Mouse (Mus musculus) kidney, postnatal 0 days (tissue): ENCODE data around the gene Cdc42bpa. TPM values are rescaled to one million over a fixed set of nuclear protein-coding genes. Genes with fewer than 3 reads are reported as not detected.

Experiments used
- ATAC-seq: fragments of 200-750 bp; cut with Nextera tagmentation; replicated peaks from 2 replicates; pipeline ENCODE4 v1.8.0; 2017; ENCODE audit warnings: low read depth, moderate number of reproducible peaks, moderate TSS enrichment, moderate library complexity; ENCODE audit not compliant: low FRiP score
- DNase-seq: peaks from one replicate; pipeline ENCODE4 v3.0.0-alpha.2; 2016; ENCODE audit warnings: low spot score
- H3K27ac ChIP-seq: fragments of 300-500 bp; sonication (generic); 2 replicates; pipeline ENCODE4 v1.5.1; 2014; ENCODE audit warnings: mild to moderate bottlenecking
- H3K27me3 ChIP-seq: fragments of 300-500 bp; sonication (generic); 2 replicates; pipeline ENCODE4 v1.6.1; 2014; ENCODE audit warnings: low read length, mixed read lengths; ENCODE audit not compliant: insufficient read depth
- H3K36me3 ChIP-seq: fragments of 300-500 bp; sonication (generic); 2 replicates; pipeline ENCODE4 v1.6.1; 2014; ENCODE audit warnings: low read length, mixed read lengths; ENCODE audit not compliant: insufficient read depth
- H3K4me1 ChIP-seq: fragments of 300-500 bp; sonication (generic); replicated peaks from 2 replicates; pipeline ENCODE4 v1.6.1; 2014; ENCODE audit warnings: antibody characterized with exemption, low read length, mixed read lengths; ENCODE audit not compliant: insufficient read depth
- H3K4me2 ChIP-seq: fragments of 300-500 bp; sonication (generic); 2 replicates; pipeline ENCODE4 v1.6.1; 2014; ENCODE audit warnings: mild to moderate bottlenecking, low read length, moderate library complexity, mixed read lengths
- H3K4me3 ChIP-seq: fragments of 300-500 bp; sonication (generic); replicated peaks from 2 replicates; pipeline ENCODE4 v1.5.1; 2014; ENCODE audit warnings: low read depth, low read length
- H3K9ac ChIP-seq: fragments of 300-500 bp; sonication (generic); 2 replicates; pipeline ENCODE4 v1.6.1; 2014; ENCODE audit warnings: low read depth, low read length
- H3K9me3 ChIP-seq: fragments of 300-500 bp; sonication (generic); replicated peaks from 2 replicates; pipeline ENCODE4 v1.6.1; 2016; ENCODE audit warnings: low read length, inconsistent platforms, mixed read lengths
- CTCF ChIP-seq: IDR thresholded peaks from 2 replicates; pipeline ENCODE4 v1.5.1; 2016; ENCODE audit warnings: antibody characterized with exemption, low read depth, mild to moderate bottlenecking, moderate library complexity
- WGBS: fragments of 180-500 bp; shearing (Covaris S2); extraction: QIAGEN DNeasy Blood & Tissue Kit; methylation state at CpG from one replicate; pipeline ENCODE4 v1.1.7; 2014; 5-methylcytosine and 5-hydroxymethylcytosine counted together
- polyA plus RNA-seq: library from polyadenylated mRNA; unstranded; fragments of >200 nt; fragmentation: Nextera tagmentation; extraction: Ambion mirVana; gene quantifications from 2 replicates; pipeline ENCODE4 v1.2.1, GENCODE M21; 2015

Gene Cdc42bpa
- polyA plus RNA-seq, 1 experiment from 2014 or later = 15.8 TPM

- Histone ChIP-seq H3K4me2 (peak overlapping the region; percentile 8; the same call in 1 of the 2 replicates), H3K27ac (peak overlapping the region; percentile 27), H3K36me3 (no peaks in the 10 kb centered on the region), H3K4me1 (no peaks in the 10 kb centered on the region), H3K9ac (no peak overlapping the region), H3K4me3 (no peak overlapping the region), H3K9me3 (no peaks in the 10 kb centered on the region), H3K27me3 (no peaks in the 10 kb centered on the region)
- DNase-seq = peak; percentile 29
- ATAC-seq = no peak
- WGBS = 52% methylated on average over 23 of the region's 23 CpGs
- TF ChIP-seq CTCF = no peak
Observed at GRCm38 (mm10) chr1:179940071-179940786, 20.0 kb upstream of the Cdc42bpa start.

- Histone ChIP-seq H3K4me2 (peak overlapping the region; percentile 8; the same call in 1 of the 2 replicates), H3K9ac (no peak overlapping the region), H3K4me3 (no peak overlapping the region), H3K4me1 (no peaks in the 10 kb centered on the region), H3K27me3 (no peaks in the 10 kb centered on the region), H3K27ac (0 out of 2 replicates have a peak overlapping the region, but pooled peaks have one; percentile 25), H3K9me3 (no peaks in the 10 kb centered on the region), H3K36me3 (no peaks in the 10 kb centered on the region)
- DNase-seq (peak; percentile 59), ATAC-seq (no peak)
- TF ChIP-seq CTCF = no peak
- 77% methylated on average over 14 of the region's 14 CpGs for WGBS
Observed at GRCm38 (mm10) chr1:179940787-179941352, 19.4 kb upstream of the Cdc42bpa start.

DNA sequence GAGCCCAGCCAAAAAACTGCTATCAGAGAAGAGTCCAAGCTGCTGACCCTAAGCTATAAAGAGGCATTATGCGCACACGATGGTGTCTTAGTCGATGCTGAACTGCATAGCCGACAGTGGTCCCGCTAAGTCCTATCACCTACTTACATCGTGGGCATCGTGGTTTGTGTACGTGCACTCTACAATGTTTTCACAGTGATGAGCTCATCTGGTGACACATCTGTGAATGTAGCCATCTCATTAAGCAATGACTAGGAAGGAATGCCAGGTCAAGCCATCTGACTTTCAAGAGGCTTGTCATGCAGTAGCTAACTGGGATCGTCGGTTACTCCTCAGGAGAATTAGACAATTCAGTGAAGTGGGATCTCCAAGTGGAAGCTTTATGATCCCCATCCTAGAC is 15.3 kb upstream of the Cdc42bpa start:
- no peaks in the 10 kb centered on the region for H3K27me3 ChIP-seq
- 89% methylated on average over 10 of the region's 10 CpGs for WGBS
- ATAC-seq (no peak), DNase-seq (no peak)
- no peak for TF ChIP-seq CTCF
- H3K4me3 ChIP-seq = no peak overlapping the region
- no peak overlapping the region for H3K4me2 ChIP-seq
- H3K9ac ChIP-seq = no peak overlapping the region
- H3K9me3 ChIP-seq = no peaks in the 10 kb centered on the region
- no peaks in the 10 kb centered on the region for H3K4me1 ChIP-seq
- H3K27ac ChIP-seq = no peak overlapping the region
- no peaks in the 10 kb centered on the region for H3K36me3 ChIP-seq

GRCm38 (mm10) chr1:179946616-179947015 is 13.7 kb upstream of the Cdc42bpa start:
- Histone ChIP-seq H3K36me3 (no peaks in the 10 kb centered on the region), H3K4me2 (no peak overlapping the region), H3K9me3 (no peaks in the 10 kb centered on the region), H3K4me3 (no peak overlapping the region), H3K4me1 (no peaks in the 10 kb centered on the region), H3K27ac (no peak overlapping the region), H3K27me3 (no peaks in the 10 kb centered on the region), H3K9ac (no peak overlapping the region)
- 44% methylated on average over 2 of the region's 2 CpGs for WGBS
- no peak for TF ChIP-seq CTCF
- no peak for DNase-seq
- ATAC-seq = no peak

DNA sequence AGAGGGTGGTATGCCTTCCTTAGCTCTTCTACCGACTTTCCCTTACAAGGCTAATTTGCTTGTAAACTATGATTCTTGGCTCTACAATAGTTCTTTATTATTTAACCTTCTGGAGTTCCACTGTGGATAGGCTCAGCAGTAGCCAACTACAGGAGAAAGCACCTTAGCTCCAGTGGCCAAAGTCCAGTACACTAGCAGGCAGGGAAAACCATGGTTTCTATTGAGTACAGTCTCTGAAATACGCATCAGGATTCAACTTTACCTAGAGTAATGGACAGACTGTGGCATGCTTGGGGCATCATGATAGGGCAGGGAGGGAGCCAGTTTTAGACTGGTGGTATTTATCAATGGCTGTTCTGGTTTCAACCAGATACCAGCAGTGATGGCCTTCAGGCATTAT is 12.6 kb upstream of the Cdc42bpa start:
- ATAC-seq (no peak), DNase-seq (no peak)
- Histone ChIP-seq H3K9me3 (no peaks in the 10 kb centered on the region), H3K4me3 (no peak overlapping the region), H3K27me3 (no peaks in the 10 kb centered on the region), H3K4me2 (no peak overlapping the region), H3K9ac (no peak overlapping the region), H3K4me1 (no peaks in the 10 kb centered on the region), H3K36me3 (no peaks in the 10 kb centered on the region), H3K27ac (no peak overlapping the region)
- WGBS = 90% methylated on average over 2 of the region's 2 CpGs
- no peak for TF ChIP-seq CTCF

DNA sequence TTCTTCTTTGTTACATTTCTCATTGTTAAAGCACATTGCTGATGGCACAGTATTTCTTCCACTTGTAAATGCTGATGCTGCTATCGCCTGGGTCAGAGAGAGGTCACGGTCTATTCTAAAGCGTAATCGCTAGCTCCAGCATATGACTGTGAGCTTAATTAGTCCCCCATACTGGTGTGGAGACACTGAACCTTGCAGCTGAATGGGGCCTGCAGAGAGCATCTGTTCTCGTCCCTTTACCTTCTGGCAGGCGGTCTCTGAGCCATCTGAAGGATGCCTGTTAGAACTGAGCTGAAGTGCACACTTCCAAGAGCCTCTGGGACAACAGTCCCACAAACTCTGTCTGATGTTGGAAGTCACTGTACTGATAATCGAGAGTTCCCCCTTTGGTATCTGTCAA is 8.7 kb upstream of the Cdc42bpa start:
- Histone ChIP-seq H3K4me2 (no peak overlapping the region), H3K9me3 (no peaks in the 10 kb centered on the region), H3K27me3 (no peaks in the 10 kb centered on the region), H3K36me3 (no peaks in the 10 kb centered on the region), H3K27ac (no peak overlapping the region), H3K9ac (no peak overlapping the region), H3K4me3 (no peak overlapping the region), H3K4me1 (no peaks in the 10 kb centered on the region)
- whole genome bisulfite sequencing = 72% methylated on average over 7 of the region's 7 CpGs
- no peak for TF ChIP-seq CTCF
- DNase-seq = no peak
- ATAC-seq = no peak

DNA sequence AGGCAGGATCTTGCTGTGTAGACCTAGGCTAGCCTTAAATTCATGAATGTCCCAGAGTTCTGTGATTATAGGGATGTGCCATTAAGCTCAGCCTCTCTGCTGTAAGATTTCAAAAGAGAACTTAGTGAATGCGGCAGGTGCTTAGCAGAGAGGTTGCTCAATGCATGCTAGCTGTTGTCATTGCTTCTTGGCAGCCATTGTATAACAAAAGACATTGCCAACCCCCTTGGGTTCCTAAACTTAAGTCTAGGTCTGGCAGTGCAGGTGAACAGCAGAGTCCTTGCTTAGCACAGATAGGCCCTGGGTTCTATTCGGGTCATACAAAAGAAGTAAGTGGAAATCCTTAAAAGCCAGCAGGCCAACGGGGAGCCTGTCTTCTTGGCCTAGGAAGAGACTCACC is 7.0 kb upstream of the Cdc42bpa start:
- ATAC-seq = no peak
- TF ChIP-seq CTCF = no peak
- 74% methylated on average over 3 of the region's 3 CpGs for WGBS
- Histone ChIP-seq H3K27ac (no peak overlapping the region), H3K4me1 (0 out of 2 replicates have a peak, but pooled peaks cover 2% of the 10 kb centered on the region), H3K4me2 (no peak overlapping the region), H3K9me3 (no peaks in the 10 kb centered on the region), H3K27me3 (no peaks in the 10 kb centered on the region), H3K4me3 (no peak overlapping the region), H3K9ac (no peak overlapping the region), H3K36me3 (no peaks in the 10 kb centered on the region)
- no peak for DNase-seq
